Mouse (Mus musculus): ENCODE data around the gene Srprb. TPM values are rescaled to one million over a fixed set of nuclear protein-coding genes. Genes with fewer than 3 reads are reported as not detected.
A peak's percentile ranks its signal among the peaks of the same experiment; 100 is the strongest.

Srprb gene
- polyA plus RNA-seq, 1 experiment from 2014 or later: 61.1 TPM

DNA sequence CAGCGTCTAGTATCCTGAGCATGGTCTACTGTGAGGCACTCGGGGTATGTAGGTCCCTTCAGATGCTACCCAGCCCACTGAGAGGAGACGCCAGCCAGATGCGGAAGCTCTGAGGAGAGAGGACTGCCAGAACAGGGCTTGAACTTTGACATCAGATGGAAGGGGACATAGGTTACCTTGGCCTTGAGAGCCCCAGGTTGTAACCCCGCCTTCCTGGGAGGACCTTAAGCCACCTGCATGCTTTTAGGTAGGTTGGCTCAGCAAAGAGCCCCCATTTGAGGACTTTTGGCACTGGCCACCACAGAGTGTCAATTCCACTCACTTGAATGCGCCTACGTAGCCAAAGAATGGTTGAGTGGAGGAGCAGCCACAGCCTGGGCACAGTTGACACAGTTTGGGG is 22.8 kb upstream of the Srprb start:
- Histone ChIP-seq H3K4me1 (ENCODE audit: control insufficient read depth, insufficient read depth, low read length) (no peaks in the 10 kb centered on the region), H3K27ac (ENCODE audit: low read length) (no peak overlapping the region), H3K9ac (replicated peaks; ENCODE audit: low read depth, low read length) (no peak overlapping the region), H3K36me3 (ENCODE audit: control insufficient read depth, insufficient read depth, low read length) (no peaks in the 10 kb centered on the region), H3K4me2 (replicated peaks; ENCODE audit: low read depth, low read length) (no peak overlapping the region), H3K9me3 (ENCODE audit: control insufficient read depth, low read depth, low read length) (no peaks in the 10 kb centered on the region), H3K27me3 (ENCODE audit: control insufficient read depth, insufficient read depth, low read length) (no peaks in the 10 kb centered on the region), H3K4me3 (ENCODE audit: low read depth, low read length) (no peak overlapping the region)
- 91% methylated on average over 7 of the region's 7 CpGs for WGBS
- no peak for ATAC-seq (ENCODE audit: insufficient number of reproducible peaks, insufficient read depth, low FRiP score, low read depth)

GRCm38 (mm10) chr9:103214281-103214680 is 12.3 kb upstream of the Srprb start:
- Histone ChIP-seq H3K9me3 (ENCODE audit: control insufficient read depth, low read depth, low read length) (no peaks in the 10 kb centered on the region), H3K4me3 (ENCODE audit: low read depth, low read length) (no peak overlapping the region), H3K27ac (ENCODE audit: low read length) (no peak overlapping the region), H3K9ac (replicated peaks; ENCODE audit: low read depth, low read length) (no peak overlapping the region), H3K4me1 (ENCODE audit: control insufficient read depth, insufficient read depth, low read length) (no peaks in the 10 kb centered on the region), H3K36me3 (ENCODE audit: control insufficient read depth, insufficient read depth, low read length) (no peaks in the 10 kb centered on the region), H3K27me3 (ENCODE audit: control insufficient read depth, insufficient read depth, low read length) (no peaks in the 10 kb centered on the region), H3K4me2 (replicated peaks; ENCODE audit: low read depth, low read length) (no peak overlapping the region)
- no peak for ATAC-seq (ENCODE audit: insufficient number of reproducible peaks, insufficient read depth, low FRiP score, low read depth)
- WGBS: 75% methylated on average over 6 of the region's 6 CpGs

DNA sequence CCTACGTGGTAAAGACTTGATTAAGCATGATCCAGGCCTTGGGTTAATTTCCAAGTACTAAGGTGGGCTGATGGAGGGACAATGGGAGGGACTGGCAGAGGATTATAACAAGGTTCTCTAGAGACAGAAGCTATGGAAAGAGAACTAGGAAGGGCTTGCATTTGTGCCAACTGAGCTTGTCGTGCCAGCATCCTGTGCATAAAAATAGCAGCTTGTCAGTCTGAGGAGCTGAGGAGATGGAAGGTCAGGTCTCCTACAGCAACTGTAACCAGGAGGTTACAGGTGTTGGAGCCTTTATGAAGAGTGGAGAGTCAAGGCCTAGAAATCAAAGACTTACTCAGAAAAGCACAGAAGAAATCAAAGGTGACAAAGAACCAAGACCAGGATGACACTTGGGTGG is 11.7 kb upstream of the Srprb start:
- H3K9me3 ChIP-seq (ENCODE audit: control insufficient read depth, low read depth, low read length): no peaks in the 10 kb centered on the region
- no peak for ATAC-seq (ENCODE audit: insufficient number of reproducible peaks, insufficient read depth, low FRiP score, low read depth)
- H3K4me1 ChIP-seq (ENCODE audit: control insufficient read depth, insufficient read depth, low read length): no peaks in the 10 kb centered on the region
- H3K9ac ChIP-seq (replicated peaks; ENCODE audit: low read depth, low read length): no peak overlapping the region
- no peak overlapping the region for H3K4me3 ChIP-seq (ENCODE audit: low read depth, low read length)
- no peaks in the 10 kb centered on the region for H3K27me3 ChIP-seq (ENCODE audit: control insufficient read depth, insufficient read depth, low read length)
- H3K36me3 ChIP-seq (ENCODE audit: control insufficient read depth, insufficient read depth, low read length): no peaks in the 10 kb centered on the region
- 81% methylated on average over 2 of the region's 2 CpGs for WGBS
- H3K27ac ChIP-seq (ENCODE audit: low read length): no peak overlapping the region
- no peak overlapping the region for H3K4me2 ChIP-seq (replicated peaks; ENCODE audit: low read depth, low read length)

GRCm38 (mm10) chr9:103212654-103213420 is 10.9 kb upstream of the Srprb start:
- H3K9me3 ChIP-seq (ENCODE audit: control insufficient read depth, low read depth, low read length): no peaks in the 10 kb centered on the region
- H3K9ac ChIP-seq (replicated peaks; ENCODE audit: low read depth, low read length): no peak overlapping the region
- H3K27ac ChIP-seq (ENCODE audit: low read length): no peak overlapping the region
- H3K36me3 ChIP-seq (ENCODE audit: control insufficient read depth, insufficient read depth, low read length): no peaks in the 10 kb centered on the region
- H3K4me1 ChIP-seq (ENCODE audit: control insufficient read depth, insufficient read depth, low read length): no peaks in the 10 kb centered on the region
- H3K4me2 ChIP-seq (replicated peaks; ENCODE audit: low read depth, low read length): no peak overlapping the region
- H3K27me3 ChIP-seq (ENCODE audit: control insufficient read depth, insufficient read depth, low read length): no peaks in the 10 kb centered on the region
- no peak for ATAC-seq (ENCODE audit: insufficient number of reproducible peaks, insufficient read depth, low FRiP score, low read depth)
- 74% methylated on average over 28 of the region's 28 CpGs for WGBS
- no peak overlapping the region for H3K4me3 ChIP-seq (ENCODE audit: low read depth, low read length)

DNA sequence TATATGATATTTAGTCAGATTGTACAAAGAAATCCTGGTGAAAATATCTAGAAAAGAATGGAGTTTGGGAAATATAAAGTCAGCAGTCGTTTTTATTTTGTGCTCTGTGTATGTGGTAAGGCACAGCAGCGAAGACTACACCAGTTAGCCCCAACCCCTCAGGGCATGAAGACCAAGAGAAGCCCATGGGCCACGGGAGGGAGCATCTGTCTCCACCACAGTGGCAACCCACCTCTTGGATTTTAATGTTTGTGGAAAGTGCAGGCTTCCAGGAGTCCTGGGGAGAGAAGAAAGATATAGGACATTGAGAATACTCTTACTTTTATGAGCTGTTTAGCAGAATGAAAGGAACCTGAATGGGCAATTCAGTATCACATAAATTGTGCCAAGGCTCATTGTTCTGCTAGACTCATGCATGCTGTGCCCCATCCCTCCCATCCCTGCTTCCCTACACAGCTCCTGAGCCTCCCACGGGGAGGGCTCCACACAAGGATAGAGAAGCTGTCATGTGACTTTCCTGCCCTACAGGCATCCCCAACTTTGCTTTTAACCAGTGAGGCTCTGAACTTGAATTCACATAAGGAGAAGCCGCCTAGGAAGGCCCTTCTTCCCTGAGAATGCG is 7.0 kb upstream of the Srprb start:
- Histone ChIP-seq H3K27ac (ENCODE audit: low read length) (no peak overlapping the region), H3K9ac (replicated peaks; ENCODE audit: low read depth, low read length) (no peak overlapping the region), H3K4me2 (replicated peaks; ENCODE audit: low read depth, low read length) (no peak overlapping the region), H3K4me3 (ENCODE audit: low read depth, low read length) (no peak overlapping the region), H3K9me3 (ENCODE audit: control insufficient read depth, low read depth, low read length) (no peaks in the 10 kb centered on the region), H3K4me1 (ENCODE audit: control insufficient read depth, insufficient read depth, low read length) (no peaks in the 10 kb centered on the region), H3K36me3 (ENCODE audit: control insufficient read depth, insufficient read depth, low read length) (no peaks in the 10 kb centered on the region), H3K27me3 (ENCODE audit: control insufficient read depth, insufficient read depth, low read length) (no peaks in the 10 kb centered on the region)
- no peak for ATAC-seq (ENCODE audit: insufficient number of reproducible peaks, insufficient read depth, low FRiP score, low read depth)
- WGBS: 64% methylated on average over 6 of the region's 6 CpGs

- H3K9ac ChIP-seq (replicated peaks; ENCODE audit: low read depth, low read length): no peak overlapping the region
- no peak overlapping the region for H3K27ac ChIP-seq (ENCODE audit: low read length)
- no peaks in the 10 kb centered on the region for H3K27me3 ChIP-seq (ENCODE audit: control insufficient read depth, insufficient read depth, low read length)
- peak overlapping the region; percentile 41 for H3K4me2 ChIP-seq (replicated peaks; ENCODE audit: low read depth, low read length)
- H3K9me3 ChIP-seq (ENCODE audit: control insufficient read depth, low read depth, low read length): no peaks in the 10 kb centered on the region
- peak; percentile 90 for ATAC-seq (ENCODE audit: insufficient number of reproducible peaks, insufficient read depth, low FRiP score, low read depth)
- no peaks in the 10 kb centered on the region for H3K36me3 ChIP-seq (ENCODE audit: control insufficient read depth, insufficient read depth, low read length)
- 9% methylated on average over 16 of the region's 16 CpGs for WGBS
- H3K4me3 ChIP-seq (ENCODE audit: low read depth, low read length): peak overlapping the region; percentile 8; the same call in 1 of the 2 replicates
- H3K4me1 ChIP-seq (ENCODE audit: control insufficient read depth, insufficient read depth, low read length): no peaks in the 10 kb centered on the region
Observed at GRCm38 (mm10) chr9:103207846-103208245, 5.9 kb upstream of the Srprb start.

DNA sequence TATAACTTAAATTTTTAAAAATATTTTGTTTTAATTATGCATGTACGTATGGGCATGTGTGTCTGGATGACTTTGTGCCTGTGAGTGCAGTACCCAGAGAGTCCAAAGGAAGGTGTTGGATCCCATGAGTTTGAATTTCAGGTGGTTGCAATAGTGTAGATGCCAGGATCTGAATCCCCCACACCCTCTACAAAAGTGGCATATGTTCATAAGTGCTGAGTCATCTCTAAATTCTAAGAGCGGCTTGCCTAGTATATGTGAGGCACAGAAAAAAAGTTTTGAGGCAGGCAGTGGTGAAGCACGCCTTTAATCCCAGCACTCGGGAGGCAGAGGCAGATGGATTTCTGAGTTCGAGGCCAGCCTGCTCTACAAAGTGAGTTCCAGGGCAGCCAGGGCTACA is 3.8 kb upstream of the Srprb start:
- no peak overlapping the region for H3K4me3 ChIP-seq (ENCODE audit: low read depth, low read length)
- 92% methylated on average over 5 of the region's 5 CpGs for WGBS
- no peak for ATAC-seq (ENCODE audit: insufficient number of reproducible peaks, insufficient read depth, low FRiP score, low read depth)

DNA sequence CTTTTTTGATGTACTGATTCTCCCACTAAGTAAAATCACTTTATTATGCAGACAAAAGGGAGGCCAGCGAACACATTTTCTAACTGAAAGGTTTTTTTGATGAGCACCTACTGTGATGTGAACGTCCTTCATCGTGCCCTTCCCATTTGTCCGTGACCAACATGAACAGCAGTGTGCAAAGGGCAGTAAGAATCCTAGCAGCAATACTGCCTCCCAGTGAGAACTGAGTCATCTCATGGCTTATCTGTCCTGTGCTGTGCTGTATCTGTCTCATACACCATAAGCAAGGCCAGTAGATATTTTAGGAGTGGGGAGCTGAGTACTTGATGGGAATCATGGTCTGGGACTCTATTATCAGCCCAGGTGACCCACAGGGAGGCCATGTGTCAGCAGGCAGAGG is 13.5 kb downstream of the Srprb start:
- 0 out of 2 replicates have a peak, but pooled peaks cover 3% of the 10 kb centered on the region for H3K4me1 ChIP-seq (ENCODE audit: control insufficient read depth, insufficient read depth, low read length)
- H3K9me3 ChIP-seq (ENCODE audit: control insufficient read depth, low read depth, low read length): no peaks in the 10 kb centered on the region
- 97% methylated on average over 4 of the region's 4 CpGs for WGBS
- H3K27ac ChIP-seq (ENCODE audit: low read length): no peak overlapping the region
- H3K4me3 ChIP-seq (ENCODE audit: low read depth, low read length): no peak overlapping the region
- H3K36me3 ChIP-seq (ENCODE audit: control insufficient read depth, insufficient read depth, low read length): peaks cover 34% of the 10 kb centered on the region
- H3K27me3 ChIP-seq (ENCODE audit: control insufficient read depth, insufficient read depth, low read length): no peaks in the 10 kb centered on the region
- no peak for ATAC-seq (ENCODE audit: insufficient number of reproducible peaks, insufficient read depth, low FRiP score, low read depth)
- no peak overlapping the region for H3K9ac ChIP-seq (replicated peaks; ENCODE audit: low read depth, low read length)
- no peak overlapping the region for H3K4me2 ChIP-seq (replicated peaks; ENCODE audit: low read depth, low read length)

More for the DNA sequence above, 3.8 kb upstream of the Srprb start:
- H3K9ac ChIP-seq (replicated peaks; ENCODE audit: low read depth, low read length): no peak overlapping the region
- no peak overlapping the region for H3K4me2 ChIP-seq (replicated peaks; ENCODE audit: low read depth, low read length)
- peaks cover 5% of the 10 kb centered on the region; the same call in 1 of the 2 replicates for H3K4me1 ChIP-seq (ENCODE audit: control insufficient read depth, insufficient read depth, low read length)
- no peaks in the 10 kb centered on the region for H3K36me3 ChIP-seq (ENCODE audit: control insufficient read depth, insufficient read depth, low read length)
- no peak overlapping the region for H3K27ac ChIP-seq (ENCODE audit: low read length)
- no peaks in the 10 kb centered on the region for H3K9me3 ChIP-seq (ENCODE audit: control insufficient read depth, low read depth, low read length)
- no peaks in the 10 kb centered on the region for H3K27me3 ChIP-seq (ENCODE audit: control insufficient read depth, insufficient read depth, low read length)

Measured in stomach, embryonic 14.5 days (tissue).